Mouse (Mus musculus): Measurements from ENCODE around the gene Snx9. TPM values are rescaled to one million over a fixed set of nuclear protein-coding genes. Genes with fewer than 3 reads are reported as not detected.
A peak's percentile ranks its signal among the peaks of the same experiment; 100 is the strongest.

Gene Snx9
- total RNA-seq (2018; cell fraction: chromatin; rRNA removed) = 100 to 1,000 TPM in 4 of 26 experiments, 10 to 100 TPM in 22; 41.9 to 208 (median 75.3) TPM
- total RNA-seq (2018; cell fraction: cytosol; rRNA removed) = 100 to 1,000 TPM in 12 of 26 experiments, 10 to 100 TPM in 14; 50.3 to 124 (median 79.9) TPM
- 10 to 100 TPM; 41.7 to 89.2 (median 65.9) TPM for total RNA-seq (2018; cell fraction: nucleus; rRNA removed)
- 68.0 to 101 TPM (median 94.1 TPM) in 3 replicates for polyA plus RNA-seq (2018)

GRCm38 (mm10) chr17:5841128-5841942 is at the start of gene Snx9:
Gene Snx9 (plus strand): TSS chr17:5841329.
- H3K36me3 ChIP-seq (ENCODE audit: inconsistent target) = no peaks in the 10 kb centered on the region
- H3K27ac ChIP-seq = peak within 1 kb of the TSS; percentile 71
- H3K4me3 ChIP-seq (ENCODE audit: inconsistent target) = peak within 1 kb of the TSS; percentile 60
- WGBS (ENCODE audit: missing documents) = under 1% methylated on average over 93 of the region's 131 CpGs
- H3K79me2 ChIP-seq (ENCODE audit: inconsistent target) = peaks cover 62% of the 10 kb centered on the region

GRCm38 (mm10) chr17:5792164-5792791 is 48.9 kb upstream of the Snx9 start:
- Histone ChIP-seq H3K36me3 (ENCODE audit: inconsistent target) (no peaks in the 10 kb centered on the region), H3K79me2 (ENCODE audit: inconsistent target) (no peaks in the 10 kb centered on the region), H3K4me3 (ENCODE audit: inconsistent target) (no peak overlapping the region), H3K27ac (no peak overlapping the region)
- WGBS (ENCODE audit: missing documents) = 85% methylated on average over 7 of the region's 12 CpGs

- 96% methylated on average over 4 of the region's 4 CpGs for WGBS (ENCODE audit: missing documents)
- no peak overlapping the region for H3K4me3 ChIP-seq (ENCODE audit: inconsistent target)
- no peaks in the 10 kb centered on the region for H3K79me2 ChIP-seq (ENCODE audit: inconsistent target)
- no peak overlapping the region for H3K27ac ChIP-seq
- no peaks in the 10 kb centered on the region for H3K36me3 ChIP-seq (ENCODE audit: inconsistent target)
These were observed 47.5 kb upstream of the Snx9 start for GRCm38 (mm10) chr17:5793593-5793992.

GRCm38 (mm10) chr17:5794276-5794675 is 46.9 kb upstream of the Snx9 start:
- Histone ChIP-seq H3K4me3 (ENCODE audit: inconsistent target) (no peak overlapping the region), H3K79me2 (ENCODE audit: inconsistent target) (no peaks in the 10 kb centered on the region), H3K27ac (no peak overlapping the region), H3K36me3 (ENCODE audit: inconsistent target) (no peaks in the 10 kb centered on the region)
- WGBS (ENCODE audit: missing documents) = 68% methylated on average over 5 of the region's 5 CpGs

- Histone ChIP-seq H3K27ac (no peak overlapping the region), H3K79me2 (ENCODE audit: inconsistent target) (no peaks in the 10 kb centered on the region), H3K36me3 (ENCODE audit: inconsistent target) (no peaks in the 10 kb centered on the region), H3K4me3 (ENCODE audit: inconsistent target) (no peak overlapping the region)
- WGBS (ENCODE audit: missing documents) = 72% methylated on average over 5 of the region's 5 CpGs
These were observed 45.8 kb upstream of the Snx9 start for GRCm38 (mm10) chr17:5795369-5795768.

- Histone ChIP-seq H3K79me2 (ENCODE audit: inconsistent target) (no peaks in the 10 kb centered on the region), H3K4me3 (ENCODE audit: inconsistent target) (no peak overlapping the region), H3K27ac (no peak overlapping the region), H3K36me3 (ENCODE audit: inconsistent target) (no peaks in the 10 kb centered on the region)
- WGBS (ENCODE audit: missing documents) = 0% methylated on average over 5 of the region's 5 CpGs
These were observed 45.3 kb upstream of the Snx9 start for GRCm38 (mm10) chr17:5795878-5796277.

- no peaks in the 10 kb centered on the region for H3K36me3 ChIP-seq (ENCODE audit: inconsistent target)
- peak overlapping the region; percentile 87 for H3K27ac ChIP-seq
- no peak overlapping the region for H3K4me3 ChIP-seq (ENCODE audit: inconsistent target)
- 54% methylated on average over 5 of the region's 5 CpGs for WGBS (ENCODE audit: missing documents)
- no peaks in the 10 kb centered on the region for H3K79me2 ChIP-seq (ENCODE audit: inconsistent target)
These were observed 43.9 kb upstream of the Snx9 start for GRCm38 (mm10) chr17:5797124-5797760.

- peak overlapping the region; percentile 87 for H3K27ac ChIP-seq
- WGBS (ENCODE audit: missing documents) = 17% methylated on average over 13 of the region's 13 CpGs
- H3K36me3 ChIP-seq (ENCODE audit: inconsistent target) = no peaks in the 10 kb centered on the region
- H3K4me3 ChIP-seq (ENCODE audit: inconsistent target) = peak overlapping the region; percentile 10; the same call in 1 of the 2 replicates
- H3K79me2 ChIP-seq (ENCODE audit: inconsistent target) = no peaks in the 10 kb centered on the region
These were observed 42.8 kb upstream of the Snx9 start for GRCm38 (mm10) chr17:5798221-5798801.

GRCm38 (mm10) chr17:5798900-5799299 is 42.2 kb upstream of the Snx9 start:
- no peaks in the 10 kb centered on the region for H3K79me2 ChIP-seq (ENCODE audit: inconsistent target)
- no peaks in the 10 kb centered on the region for H3K36me3 ChIP-seq (ENCODE audit: inconsistent target)
- H3K4me3 ChIP-seq (ENCODE audit: inconsistent target) = peak overlapping the region; percentile 10; the same call in 1 of the 2 replicates
- WGBS (ENCODE audit: missing documents) = 73% methylated on average over 5 of the region's 5 CpGs
- H3K27ac ChIP-seq = peak overlapping the region; percentile 87

GRCm38 (mm10) chr17:5799396-5800021 is 41.6 kb upstream of the Snx9 start:
- 87% methylated on average over 17 of the region's 17 CpGs for WGBS (ENCODE audit: missing documents)
- H3K4me3 ChIP-seq (ENCODE audit: inconsistent target) = no peak overlapping the region
- no peaks in the 10 kb centered on the region for H3K79me2 ChIP-seq (ENCODE audit: inconsistent target)
- no peaks in the 10 kb centered on the region for H3K36me3 ChIP-seq (ENCODE audit: inconsistent target)
- H3K27ac ChIP-seq = peak overlapping the region; percentile 87

- no peaks in the 10 kb centered on the region for H3K79me2 ChIP-seq (ENCODE audit: inconsistent target)
- H3K4me3 ChIP-seq (ENCODE audit: inconsistent target) = no peak overlapping the region
- WGBS (ENCODE audit: missing documents) = 30% methylated on average over 2 of the region's 2 CpGs
- H3K36me3 ChIP-seq (ENCODE audit: inconsistent target) = no peaks in the 10 kb centered on the region
- peak overlapping the region; percentile 87 for H3K27ac ChIP-seq
These were observed 40.9 kb upstream of the Snx9 start for GRCm38 (mm10) chr17:5800254-5800653.

GRCm38 (mm10) chr17:5800824-5801560 is 40.1 kb upstream of the Snx9 start:
- H3K27ac ChIP-seq = peak overlapping the region; percentile 87
- H3K79me2 ChIP-seq (ENCODE audit: inconsistent target) = no peaks in the 10 kb centered on the region
- no peaks in the 10 kb centered on the region for H3K36me3 ChIP-seq (ENCODE audit: inconsistent target)
- H3K4me3 ChIP-seq (ENCODE audit: inconsistent target) = no peak overlapping the region
- WGBS (ENCODE audit: missing documents) = 78% methylated on average over 7 of the region's 7 CpGs

- Histone ChIP-seq H3K79me2 (ENCODE audit: inconsistent target) (no peaks in the 10 kb centered on the region), H3K4me3 (ENCODE audit: inconsistent target) (no peak overlapping the region), H3K36me3 (ENCODE audit: inconsistent target) (no peaks in the 10 kb centered on the region), H3K27ac (peak overlapping the region; percentile 87)
- 37% methylated on average over 17 of the region's 17 CpGs for WGBS (ENCODE audit: missing documents)
These were observed 39.1 kb upstream of the Snx9 start for GRCm38 (mm10) chr17:5801761-5802655.

All from macrophage (primary cell).